In genomic region chr11:102376196-102376835, GRCm38 (mm10) we compare ENCODE assay signal across 8 mouse cellular contexts. TPM values are rescaled to one million over a fixed set of nuclear protein-coding genes. Genes with fewer than 3 reads are reported as not detected.
DNase-seq lines count a peak whose midpoint lies in the region; ATAC-seq and TF ChIP-seq lines count a peak whose summit lies in the region.

No protein-coding gene starts in this region.

- ATAC-seq in forebrain, embryonic 14.5 days, result no peak
- ATAC-seq in liver, embryonic 12.5 days, result peak; percentile 9; the same call in 1 of the 2 replicates

- no peak for TF ChIP-seq CTCF in layer of hippocampus, adult 2 months (conservative IDR thresholded peaks at IDR 0.05)

- no peak overlapping the region for H3K27ac ChIP-seq in forebrain, embryonic 14.5 days (ENCODE audit: low read depth, low read length)
- H3K27ac ChIP-seq in liver, embryonic 12.5 days, result peak overlapping the region; percentile 99
- H3K27ac ChIP-seq in layer of hippocampus, adult 2 months, result no peak overlapping the region

- peak overlapping the region; percentile 43 for H3K4me2 ChIP-seq in forebrain, embryonic 14.5 days (ENCODE audit: low read length)
- H3K4me2 ChIP-seq in liver, embryonic 12.5 days, result peak overlapping the region; percentile 80

- peak; percentile 10 to 24 for DNase-seq in cerebellum, postnatal 10 days
- DNase-seq in cerebellum, adult 9-10 months, result no peak
- DNase-seq in ES-CJ7 (ENCODE audit: low read depth, low spot score), result peak; percentile 67
- DNase-seq in forebrain, embryonic 14.5 days (ENCODE audit: low spot score), result no peak
- no peak for DNase-seq in layer of hippocampus, adult 2 months (ENCODE audit: low spot score in 2 of 2)
- DNase-seq in layer of hippocampus, adult 9-10 months (ENCODE audit: low spot score), result no peak
- no peak for DNase-seq in B cell, adult 2 months

- H3K36me3 ChIP-seq in forebrain, embryonic 14.5 days (ENCODE audit: control insufficient read depth, insufficient read depth, low read length), result no peaks in the 10 kb centered on the region
- peaks cover 8% of the 10 kb centered on the region; the same call in 1 of the 2 replicates for H3K36me3 ChIP-seq in liver, embryonic 12.5 days

- H3K9ac ChIP-seq in forebrain, embryonic 14.5 days (ENCODE audit: low read length), result no peak overlapping the region; the same call in 1 of the 2 replicates
- peak overlapping the region; percentile 87 for H3K9ac ChIP-seq in liver, embryonic 12.5 days

- WGBS in forebrain, embryonic 14.5 days, result 16% methylated on average over 8 of the region's 8 CpGs
- 21% methylated on average over 8 of the region's 8 CpGs for WGBS in liver, embryonic 12.5 days (ENCODE audit: insufficient replicate concordance)

- H3K4me1 ChIP-seq in forebrain, embryonic 14.5 days (ENCODE audit: control insufficient read depth, insufficient read depth, low read length), result peaks cover 9% of the 10 kb centered on the region
- peaks cover 78% of the 10 kb centered on the region for H3K4me1 ChIP-seq in liver, embryonic 12.5 days

- H3K27me3 ChIP-seq in forebrain, embryonic 14.5 days (replicated peaks; ENCODE audit: control insufficient read depth, insufficient read depth, low read length), result 0 out of 2 replicates have a peak, but pooled peaks cover 4% of the 10 kb centered on the region
- H3K27me3 ChIP-seq in liver, embryonic 12.5 days (replicated peaks), result peaks cover 21% of the 10 kb centered on the region

- no peak overlapping the region for H3K4me3 ChIP-seq in forebrain, embryonic 14.5 days (ENCODE audit: low read depth, low read length)
- H3K4me3 ChIP-seq in liver, embryonic 12.5 days, result peak overlapping the region; percentile 50
- no peak overlapping the region for H3K4me3 ChIP-seq in layer of hippocampus, adult 2 months

- H3K9me3 ChIP-seq in forebrain, embryonic 14.5 days (replicated peaks; ENCODE audit: control insufficient read depth, low read length), result no peaks in the 10 kb centered on the region
- peaks cover 9% of the 10 kb centered on the region for H3K9me3 ChIP-seq in liver, embryonic 12.5 days (replicated peaks)

RNA-seq across cellular contexts. Expression of gene Slc4a1, which starts 10.3 kb away (rescaled TPM):
- polyA plus RNA-seq in forebrain, embryonic 14.5 days (2014; fragmentation: Nextera tagmentation; extraction: Ambion mirVana), result 1.8 and 2.1 TPM in 2 replicates
- 913 and 972 TPM in 2 replicates for polyA plus RNA-seq in liver, embryonic 12.5 days (2016; fragmentation: Nextera tagmentation; extraction: Ambion mirVana)
- total RNA-seq in layer of hippocampus, adult 2 months (2021), result under 1 TPM; 0.15 to 0.23 TPM

RNA-seq across cellular contexts. Expression of gene Rundc3a, which starts 16.9 kb away (rescaled TPM):
- polyA plus RNA-seq in forebrain, embryonic 14.5 days (2014; fragmentation: Nextera tagmentation; extraction: Ambion mirVana), result 115 and 125 TPM in 2 replicates
- polyA plus RNA-seq in liver, embryonic 12.5 days (2016; fragmentation: Nextera tagmentation; extraction: Ambion mirVana), result 1.9 and 2.1 TPM in 2 replicates
- total RNA-seq in layer of hippocampus, adult 2 months (2021), result 100 to 1,000 TPM; 482 to 488 TPM

RNA-seq across cellular contexts. Expression of gene Slc25a39, which starts 31.4 kb away (rescaled TPM):
- 145 and 149 TPM in 2 replicates for polyA plus RNA-seq in forebrain, embryonic 14.5 days (2014; fragmentation: Nextera tagmentation; extraction: Ambion mirVana)
- polyA plus RNA-seq in liver, embryonic 12.5 days (2016; fragmentation: Nextera tagmentation; extraction: Ambion mirVana), result 365 and 367 TPM in 2 replicates
- 10 to 100 TPM; 62.5 to 62.6 TPM for total RNA-seq in layer of hippocampus, adult 2 months (2021)

RNA-seq across cellular contexts. Expression of gene Grn, which starts 53.8 kb away (rescaled TPM):
- 28.6 and 38.8 TPM in 2 replicates for polyA plus RNA-seq in forebrain, embryonic 14.5 days (2014; fragmentation: Nextera tagmentation; extraction: Ambion mirVana)
- polyA plus RNA-seq in liver, embryonic 12.5 days (2016; fragmentation: Nextera tagmentation; extraction: Ambion mirVana), result 55.8 and 58.1 TPM in 2 replicates
- total RNA-seq in layer of hippocampus, adult 2 months (2021), result 10 to 100 TPM; 60.6 to 66.4 TPM

RNA-seq across cellular contexts. Expression of gene Ubtf, which starts 56.8 kb away (rescaled TPM):
- polyA plus RNA-seq in forebrain, embryonic 14.5 days (2014; fragmentation: Nextera tagmentation; extraction: Ambion mirVana), result 74.5 and 91.0 TPM in 2 replicates
- 97.2 and 98.8 TPM in 2 replicates for polyA plus RNA-seq in liver, embryonic 12.5 days (2016; fragmentation: Nextera tagmentation; extraction: Ambion mirVana)
- 100 to 1,000 TPM; 122 to 138 TPM for total RNA-seq in layer of hippocampus, adult 2 months (2021)

Comparison
In these comparisons a context has a peak if more than half of its experiments do, and no peak if none do; other contexts are left out.
1. DNase-seq: peak in cerebellum, postnatal 10 days (2 of 2) and ES-CJ7 (single experiment); none in cerebellum, adult 9-10 months (single experiment), forebrain, embryonic 14.5 days (single experiment), layer of hippocampus, adult 2 months (0 of 2), layer of hippocampus, adult 9-10 months (single experiment) and B cell, adult 2 months (0 of 2).
2. RNA of gene Slc4a1, which starts 10.3 kb away (polyA plus RNA-seq): 913 to 972 TPM in liver, embryonic 12.5 days; 1.8 to 2.1 TPM in forebrain, embryonic 14.5 days; every median in the first group is over 100 times any median in the second.
3. RNA of gene Rundc3a, which starts 16.9 kb away (polyA plus RNA-seq): 115 to 125 TPM in forebrain, embryonic 14.5 days; 1.9 to 2.1 TPM in liver, embryonic 12.5 days; every median in the first group is over 10 times any median in the second.